Mouse (Mus musculus): ENCODE results near the gene Sdccag8.

Gene Sdccag8

GRCm38 (mm10) chr1:176814591-176815062 is at the start of gene Sdccag8:
TSS of gene Sdccag8 (plus strand) at chr1:176814660.
- peak; percentile 72 to 87 for DNase-seq (ENCODE audit: low spot score in 2 of 2)

GRCm38 (mm10) chr1:176774533-176774932 is 39.9 kb upstream of the Sdccag8 start:
- no peak for DNase-seq (ENCODE audit: low spot score in 2 of 2)

GRCm38 (mm10) chr1:176789326-176789725 is 25.1 kb upstream of the Sdccag8 start:
- no peak for DNase-seq (ENCODE audit: low spot score in 2 of 2)

GRCm38 (mm10) chr1:176792175-176792574 is 22.3 kb upstream of the Sdccag8 start:
- no peak for DNase-seq (ENCODE audit: low spot score in 2 of 2)

GRCm38 (mm10) chr1:176798673-176799072 is 15.8 kb upstream of the Sdccag8 start:
- no peak for DNase-seq (ENCODE audit: low spot score in 2 of 2)

GRCm38 (mm10) chr1:176800728-176801365 is 13.6 kb upstream of the Sdccag8 start:
- DNase-seq (ENCODE audit: low spot score in 2 of 2) = peak in 1 of 2 experiments; percentile 21

GRCm38 (mm10) chr1:176810161-176810560 is 4.3 kb upstream of the Sdccag8 start:
- DNase-seq (ENCODE audit: low spot score in 2 of 2) = no peak

GRCm38 (mm10) chr1:176811892-176812291 is 2.6 kb upstream of the Sdccag8 start:
- DNase-seq (ENCODE audit: low spot score in 2 of 2) = no peak

GRCm38 (mm10) chr1:176812491-176813291 is 1.8 kb upstream of the Sdccag8 start:
- no peak for DNase-seq (ENCODE audit: low spot score in 2 of 2)

- DNase-seq (ENCODE audit: low spot score in 2 of 2) = peak; percentile 43 to 66
Observed at GRCm38 (mm10) chr1:176813292-176814035, 996 bp upstream of the Sdccag8 start.

GRCm38 (mm10) chr1:176814036-176814420 is 432 bp upstream of the Sdccag8 start, which contains the start of gene Cep170:
TSS of gene Cep170 (minus strand) at chr1:176814067.
- DNase-seq (ENCODE audit: low spot score in 2 of 2) = peak; percentile 98 to 99

- no peak for DNase-seq (ENCODE audit: low spot score in 2 of 2)
Observed at GRCm38 (mm10) chr1:176816728-176817127, 2.3 kb downstream of the Sdccag8 start.

GRCm38 (mm10) chr1:176818147-176818546 is 3.7 kb downstream of the Sdccag8 start:
- no peak for DNase-seq (ENCODE audit: low spot score in 2 of 2)

GRCm38 (mm10) chr1:176818763-176819162 is 4.3 kb downstream of the Sdccag8 start:
- no peak for DNase-seq (ENCODE audit: low spot score in 2 of 2)

- DNase-seq (ENCODE audit: low spot score in 2 of 2) = no peak
Observed at GRCm38 (mm10) chr1:176821929-176822328, 7.5 kb downstream of the Sdccag8 start.

GRCm38 (mm10) chr1:176822949-176823348 is 8.5 kb downstream of the Sdccag8 start:
- no peak for DNase-seq (ENCODE audit: low spot score in 2 of 2)

GRCm38 (mm10) chr1:176823889-176824288 is 9.4 kb downstream of the Sdccag8 start:
- no peak for DNase-seq (ENCODE audit: low spot score in 2 of 2)

- DNase-seq (ENCODE audit: low spot score in 2 of 2) = no peak
Observed at GRCm38 (mm10) chr1:176824611-176825010, 10.2 kb downstream of the Sdccag8 start.

- no peak for DNase-seq (ENCODE audit: low spot score in 2 of 2)
Observed at GRCm38 (mm10) chr1:176825084-176825483, 10.6 kb downstream of the Sdccag8 start.

- no peak for DNase-seq (ENCODE audit: low spot score in 2 of 2)
Observed at GRCm38 (mm10) chr1:176826186-176826585, 11.7 kb downstream of the Sdccag8 start.

- DNase-seq (ENCODE audit: low spot score in 2 of 2) = no peak
Observed at GRCm38 (mm10) chr1:176826931-176827330, 12.5 kb downstream of the Sdccag8 start.

- no peak for DNase-seq (ENCODE audit: low spot score in 2 of 2)
Observed at GRCm38 (mm10) chr1:176827365-176827764, 12.9 kb downstream of the Sdccag8 start.
